Mouse (Mus musculus): Measurements from ENCODE around the gene Phactr4. TPM values are rescaled to one million over a fixed set of nuclear protein-coding genes. Genes with fewer than 3 reads are reported as not detected.

Phactr4 gene
- polyA plus RNA-seq, 1 experiment from 2014 or later: 7.6 TPM

DNA sequence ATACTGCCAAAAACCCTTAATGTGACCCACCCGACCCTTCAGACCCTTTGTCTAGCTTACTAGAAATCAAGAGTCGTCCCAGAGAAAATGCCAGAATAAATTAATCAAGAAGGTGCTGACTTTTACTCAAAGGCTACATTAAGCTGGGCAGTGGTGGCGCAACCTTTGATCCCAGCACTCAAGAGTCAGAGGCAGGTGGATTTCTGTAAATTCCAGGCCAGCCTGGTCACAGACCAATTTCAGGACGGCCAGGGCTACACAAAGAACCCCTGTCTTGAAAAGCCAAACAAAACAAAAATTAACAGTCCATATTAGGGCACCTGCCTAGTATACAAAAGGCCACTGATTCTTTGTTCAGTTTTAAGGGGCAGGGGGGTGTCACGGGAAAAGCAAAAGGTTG lies 95.8 kb downstream of the Phactr4 start:
- Histone ChIP-seq H3K27ac (ENCODE audit: low read depth, low read length) (no peak overlapping the region), H3K9me3 (ENCODE audit: control insufficient read depth, low read length) (no peaks in the 10 kb centered on the region), H3K36me3 (ENCODE audit: control insufficient read depth, insufficient read depth, low read length) (peaks cover 17% of the 10 kb centered on the region), H3K4me1 (ENCODE audit: control insufficient read depth, insufficient read depth, low read length) (peaks cover 10% of the 10 kb centered on the region), H3K27me3 (ENCODE audit: control insufficient read depth, insufficient read depth, low read length) (no peaks in the 10 kb centered on the region), H3K4me3 (ENCODE audit: low read depth, low read length) (no peak overlapping the region), H3K4me2 (ENCODE audit: low read depth, low read length) (no peak overlapping the region), H3K9ac (replicated peaks; ENCODE audit: low read depth, low read length) (no peak overlapping the region)
- no peak for ATAC-seq (ENCODE audit: low read depth)
- WGBS: 77% methylated on average over 5 of the region's 5 CpGs

DNA sequence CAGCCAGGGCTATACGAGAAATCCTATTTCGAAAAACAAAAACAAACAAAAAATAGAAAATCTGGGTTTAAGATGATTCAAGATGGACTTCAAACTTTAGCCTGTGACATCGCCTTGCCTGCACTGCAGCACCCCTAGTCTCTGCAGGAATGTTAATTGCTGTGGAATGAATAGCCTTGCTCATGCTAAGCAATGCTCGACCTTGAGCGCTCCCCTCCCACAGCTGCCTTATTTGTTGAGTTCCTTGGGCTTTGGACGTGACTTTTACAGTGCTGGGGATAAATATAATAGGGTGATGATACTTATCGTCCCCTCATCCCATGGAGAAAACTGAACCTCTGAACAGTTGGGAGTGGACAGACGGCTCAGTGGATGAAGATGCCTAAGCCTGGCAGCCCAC lies 106.6 kb downstream of the Phactr4 start:
- no peak for ATAC-seq (ENCODE audit: low read depth)
- 85% methylated on average over 8 of the region's 8 CpGs for WGBS
- peaks cover 53% of the 10 kb centered on the region; the same call in 1 of the 2 replicates for H3K36me3 ChIP-seq (ENCODE audit: control insufficient read depth, insufficient read depth, low read length)

DNA sequence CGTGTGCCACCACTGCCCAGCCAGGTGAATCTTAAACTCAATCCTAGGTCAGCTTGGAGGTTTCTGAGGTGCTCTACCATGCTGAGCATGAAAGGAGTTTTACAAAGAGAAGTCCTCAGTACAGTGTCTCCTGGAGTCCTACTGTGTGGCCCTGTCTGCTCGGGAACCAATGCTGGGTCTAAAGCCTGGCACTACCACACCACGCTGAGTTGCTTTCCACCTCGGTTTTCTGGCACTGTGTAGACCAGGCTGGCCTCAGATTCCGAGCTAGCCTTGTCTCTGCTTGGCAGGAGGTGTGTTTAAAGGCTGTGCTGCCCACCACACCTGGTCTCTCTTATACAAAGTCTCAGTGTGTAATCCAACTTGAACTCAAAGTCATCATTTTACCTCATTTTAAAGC lies 109.7 kb downstream of the Phactr4 start:
- 89% methylated on average over 5 of the region's 5 CpGs for WGBS
- ATAC-seq (ENCODE audit: low read depth): no peak
- Histone ChIP-seq H3K36me3 (ENCODE audit: control insufficient read depth, insufficient read depth, low read length) (peaks cover 50% of the 10 kb centered on the region; the same call in 1 of the 2 replicates), H3K27ac (ENCODE audit: low read depth, low read length) (no peak overlapping the region), H3K4me3 (ENCODE audit: low read depth, low read length) (no peak overlapping the region), H3K4me1 (ENCODE audit: control insufficient read depth, insufficient read depth, low read length) (peaks cover 9% of the 10 kb centered on the region), H3K9ac (replicated peaks; ENCODE audit: low read depth, low read length) (no peak overlapping the region), H3K27me3 (ENCODE audit: control insufficient read depth, insufficient read depth, low read length) (no peaks in the 10 kb centered on the region), H3K4me2 (ENCODE audit: low read depth, low read length) (no peak overlapping the region), H3K9me3 (ENCODE audit: control insufficient read depth, low read length) (no peaks in the 10 kb centered on the region)

More for the DNA sequence above, 106.6 kb downstream of the Phactr4 start:
- Histone ChIP-seq H3K4me1 (ENCODE audit: control insufficient read depth, insufficient read depth, low read length) (no peaks in the 10 kb centered on the region; the same call in 1 of the 2 replicates), H3K4me2 (ENCODE audit: low read depth, low read length) (no peak overlapping the region), H3K27ac (ENCODE audit: low read depth, low read length) (no peak overlapping the region), H3K27me3 (ENCODE audit: control insufficient read depth, insufficient read depth, low read length) (no peaks in the 10 kb centered on the region), H3K4me3 (ENCODE audit: low read depth, low read length) (no peak overlapping the region), H3K9me3 (ENCODE audit: control insufficient read depth, low read length) (no peaks in the 10 kb centered on the region), H3K9ac (replicated peaks; ENCODE audit: low read depth, low read length) (no peak overlapping the region)

DNA sequence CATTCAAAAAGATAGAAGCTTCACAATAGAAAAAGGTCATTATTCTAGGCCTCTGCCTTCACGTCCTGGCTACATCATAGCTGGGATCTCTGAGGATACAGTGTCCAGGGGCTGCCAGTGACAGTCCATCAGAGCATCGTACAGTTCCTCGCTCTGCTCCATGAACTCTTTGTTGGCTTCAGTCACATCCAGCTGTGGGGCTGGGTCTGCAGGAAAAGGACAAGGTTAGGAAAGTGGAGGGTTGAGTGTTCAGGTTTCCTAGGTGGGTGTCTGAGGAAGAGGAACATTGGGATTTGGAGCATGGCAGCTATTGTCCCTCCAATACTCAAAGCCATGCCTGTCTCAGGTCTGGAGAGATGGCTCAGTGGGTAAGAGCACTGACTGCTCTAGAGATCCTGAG lies 110.5 kb downstream of the Phactr4 start:
- WGBS: 55% methylated on average over 3 of the region's 3 CpGs
- Histone ChIP-seq H3K9me3 (ENCODE audit: control insufficient read depth, low read length) (no peaks in the 10 kb centered on the region), H3K27me3 (ENCODE audit: control insufficient read depth, insufficient read depth, low read length) (no peaks in the 10 kb centered on the region), H3K9ac (replicated peaks; ENCODE audit: low read depth, low read length) (no peak overlapping the region), H3K4me1 (ENCODE audit: control insufficient read depth, insufficient read depth, low read length) (peaks cover 9% of the 10 kb centered on the region), H3K4me3 (ENCODE audit: low read depth, low read length) (no peak overlapping the region), H3K4me2 (ENCODE audit: low read depth, low read length) (no peak overlapping the region), H3K36me3 (ENCODE audit: control insufficient read depth, insufficient read depth, low read length) (peaks cover 44% of the 10 kb centered on the region; the same call in 1 of the 2 replicates), H3K27ac (ENCODE audit: low read depth, low read length) (no peak overlapping the region)
- ATAC-seq (ENCODE audit: low read depth): no peak

DNA sequence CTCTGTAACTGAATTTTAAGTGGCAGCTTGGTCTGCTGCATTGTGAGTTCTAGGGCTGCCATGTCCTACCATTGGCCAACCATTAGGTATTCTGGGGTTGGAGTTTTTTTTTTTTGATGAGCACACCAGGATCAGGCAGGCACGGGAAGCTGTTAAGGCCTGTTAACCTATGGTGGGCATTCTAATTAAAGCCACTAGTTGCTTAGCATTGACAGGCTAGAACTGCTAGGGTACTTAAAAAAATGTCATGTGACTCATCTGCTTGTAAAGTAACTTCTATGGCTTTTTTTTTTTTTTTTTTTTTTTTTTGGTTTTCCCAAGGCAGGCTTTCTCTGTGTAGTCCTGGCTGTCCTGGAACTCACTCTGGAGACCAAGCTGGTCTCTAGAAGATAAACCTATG lies 111.1 kb downstream of the Phactr4 start:
- WGBS: 22% methylated on average over 1 of the region's 1 CpGs
- peaks cover 38% of the 10 kb centered on the region; the same call in 1 of the 2 replicates for H3K36me3 ChIP-seq (ENCODE audit: control insufficient read depth, insufficient read depth, low read length)
- H3K27ac ChIP-seq (ENCODE audit: low read depth, low read length): no peak overlapping the region
- ATAC-seq (ENCODE audit: low read depth): no peak
- H3K27me3 ChIP-seq (ENCODE audit: control insufficient read depth, insufficient read depth, low read length): no peaks in the 10 kb centered on the region
- H3K9me3 ChIP-seq (ENCODE audit: control insufficient read depth, low read length): no peaks in the 10 kb centered on the region
- H3K4me1 ChIP-seq (ENCODE audit: control insufficient read depth, insufficient read depth, low read length): peaks cover 9% of the 10 kb centered on the region
- H3K4me2 ChIP-seq (ENCODE audit: low read depth, low read length): no peak overlapping the region
- H3K9ac ChIP-seq (replicated peaks; ENCODE audit: low read depth, low read length): no peak overlapping the region
- H3K4me3 ChIP-seq (ENCODE audit: low read depth, low read length): no peak overlapping the region

DNA sequence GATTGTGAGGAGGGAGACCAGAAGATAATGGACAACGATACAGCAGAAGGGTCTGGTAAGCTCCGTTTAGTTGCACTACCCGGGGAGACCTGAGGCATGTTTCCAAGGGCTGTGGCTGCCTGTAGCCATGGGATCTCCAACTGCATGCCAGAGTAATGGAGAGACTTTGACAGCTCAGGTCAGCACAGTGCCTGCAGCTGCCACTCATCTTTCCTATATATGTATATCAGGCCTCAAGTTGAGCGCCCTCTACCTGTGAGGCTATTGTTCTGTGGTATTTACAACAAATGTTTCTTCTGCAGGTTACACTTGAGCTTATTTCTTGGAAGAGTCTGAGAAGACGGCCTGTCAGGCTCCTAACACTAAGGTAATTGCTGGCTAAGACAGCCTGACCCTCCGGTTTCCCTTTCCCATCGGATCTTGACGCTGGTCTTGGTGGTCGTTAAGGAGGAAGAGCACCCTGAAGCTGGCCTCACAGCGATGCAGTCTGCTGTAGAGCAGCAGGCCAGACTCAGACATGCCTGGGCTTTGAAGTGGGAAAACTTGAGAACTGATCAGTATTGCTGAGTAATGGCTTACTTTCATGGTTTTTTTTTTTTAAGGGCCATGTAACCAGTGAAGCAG lies 112.3 kb downstream of the Phactr4 start:
- H3K4me1 ChIP-seq (ENCODE audit: control insufficient read depth, insufficient read depth, low read length): peaks cover 9% of the 10 kb centered on the region
- peak overlapping the region; percentile 98 for H3K9ac ChIP-seq (replicated peaks; ENCODE audit: low read depth, low read length)
- H3K9me3 ChIP-seq (ENCODE audit: control insufficient read depth, low read length): no peaks in the 10 kb centered on the region
- H3K27ac ChIP-seq (ENCODE audit: low read depth, low read length): peak overlapping the region; percentile 95; the same call in 1 of the 2 replicates
- H3K36me3 ChIP-seq (ENCODE audit: control insufficient read depth, insufficient read depth, low read length): peaks cover 37% of the 10 kb centered on the region; the same call in 1 of the 2 replicates
- peak overlapping the region; percentile 71 for H3K4me3 ChIP-seq (ENCODE audit: low read depth, low read length)
- ATAC-seq (ENCODE audit: low read depth): 0 out of 2 replicates have a peak, but pooled peaks have one; percentile 14
- 27% methylated on average over 10 of the region's 10 CpGs for WGBS
- H3K27me3 ChIP-seq (ENCODE audit: control insufficient read depth, insufficient read depth, low read length): no peaks in the 10 kb centered on the region
- peak overlapping the region; percentile 72 for H3K4me2 ChIP-seq (ENCODE audit: low read depth, low read length)

DNA sequence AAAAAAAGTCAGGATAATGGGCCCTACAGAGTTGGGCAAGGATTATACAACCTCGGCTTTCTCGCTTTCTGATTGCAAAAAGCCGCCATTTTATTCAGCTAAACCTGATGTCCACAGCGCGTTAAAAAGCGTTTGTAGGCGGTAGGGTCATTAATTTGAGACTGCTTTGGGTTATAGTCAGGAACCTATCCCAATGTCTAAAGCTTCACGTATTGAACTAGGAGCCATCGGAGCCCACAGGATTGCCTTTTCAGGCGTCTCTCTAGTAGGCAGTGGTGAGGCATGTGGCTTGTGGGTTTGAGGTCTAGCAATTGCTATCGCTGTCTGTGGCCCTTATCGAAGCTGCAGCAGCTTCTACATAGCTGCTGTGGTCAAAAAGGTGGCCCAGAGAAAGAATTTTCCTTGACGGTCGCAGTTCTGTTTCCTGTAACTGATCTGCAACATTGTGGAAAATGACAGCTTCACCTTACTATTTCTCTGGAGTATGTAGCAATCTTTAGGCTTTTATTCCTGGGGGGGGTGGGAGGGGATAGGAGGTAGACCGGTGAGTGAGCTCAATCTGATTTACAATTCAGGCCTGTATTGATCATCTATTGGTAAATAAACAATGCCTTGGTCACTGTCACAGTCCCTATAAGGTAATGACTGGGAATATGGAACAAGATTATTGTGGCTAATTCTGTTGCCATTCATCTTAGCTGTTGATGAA lies 113.0 kb downstream of the Phactr4 start:
- H3K4me1 ChIP-seq (ENCODE audit: control insufficient read depth, insufficient read depth, low read length): peaks cover 9% of the 10 kb centered on the region
- no peaks in the 10 kb centered on the region for H3K9me3 ChIP-seq (ENCODE audit: control insufficient read depth, low read length)
- 0 out of 2 replicates have a peak, but pooled peaks have one; percentile 10 for ATAC-seq (ENCODE audit: low read depth)
- peak overlapping the region; percentile 95 for H3K27ac ChIP-seq (ENCODE audit: low read depth, low read length)
- H3K4me3 ChIP-seq (ENCODE audit: low read depth, low read length): peak overlapping the region; percentile 71
- no peaks in the 10 kb centered on the region for H3K27me3 ChIP-seq (ENCODE audit: control insufficient read depth, insufficient read depth, low read length)
- H3K36me3 ChIP-seq (ENCODE audit: control insufficient read depth, insufficient read depth, low read length): peaks cover 37% of the 10 kb centered on the region; the same call in 1 of the 2 replicates
- H3K9ac ChIP-seq (replicated peaks; ENCODE audit: low read depth, low read length): peak overlapping the region; percentile 98
- H3K4me2 ChIP-seq (ENCODE audit: low read depth, low read length): peak overlapping the region; percentile 72
- WGBS: under 1% methylated on average over 15 of the region's 15 CpGs

DNA sequence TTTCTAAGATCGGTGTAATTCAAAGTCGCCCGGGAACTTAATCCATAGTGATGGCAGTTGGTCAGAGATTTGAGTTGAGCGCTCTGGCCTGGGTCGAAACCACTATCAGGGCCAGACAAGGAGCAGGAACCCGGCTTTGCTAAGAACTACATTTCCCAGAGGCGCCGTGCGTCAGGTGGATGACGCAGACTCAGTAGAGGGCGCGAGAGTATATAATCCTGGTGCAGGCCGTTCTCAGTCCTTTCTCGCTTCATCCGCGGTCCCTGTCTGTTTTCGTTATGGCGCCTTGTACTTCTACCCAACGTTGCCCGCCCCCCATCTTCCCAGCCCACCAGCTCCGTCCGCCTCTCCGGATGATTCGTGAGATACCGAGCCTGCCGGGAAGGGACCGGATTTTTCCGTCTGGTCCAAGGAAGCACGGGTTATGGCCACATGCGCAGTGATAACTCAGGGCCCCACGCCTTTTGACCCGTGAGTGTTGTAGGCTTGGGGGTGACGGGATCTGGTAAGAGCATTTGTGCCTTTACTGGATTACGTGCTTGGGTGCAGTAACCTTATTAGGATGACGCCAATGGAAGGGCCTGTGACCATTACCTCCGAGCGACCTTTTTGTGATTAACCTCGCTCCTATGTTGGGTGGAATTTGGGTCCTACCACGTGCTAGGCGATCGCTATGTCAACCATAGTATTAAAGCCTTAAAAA lies 113.7 kb downstream of the Phactr4 start:
- peaks cover 30% of the 10 kb centered on the region; the same call in 1 of the 2 replicates for H3K36me3 ChIP-seq (ENCODE audit: control insufficient read depth, insufficient read depth, low read length)
- peak overlapping the region; percentile 95 for H3K27ac ChIP-seq (ENCODE audit: low read depth, low read length)
- peak overlapping the region; percentile 72 for H3K4me2 ChIP-seq (ENCODE audit: low read depth, low read length)
- ATAC-seq (ENCODE audit: low read depth): peak; percentile 94
- H3K4me3 ChIP-seq (ENCODE audit: low read depth, low read length): peak overlapping the region; percentile 71
- H3K27me3 ChIP-seq (ENCODE audit: control insufficient read depth, insufficient read depth, low read length): no peaks in the 10 kb centered on the region
- WGBS: under 1% methylated on average over 41 of the region's 41 CpGs
- no peaks in the 10 kb centered on the region for H3K9me3 ChIP-seq (ENCODE audit: control insufficient read depth, low read length)
- H3K9ac ChIP-seq (replicated peaks; ENCODE audit: low read depth, low read length): peak overlapping the region; percentile 98
- H3K4me1 ChIP-seq (ENCODE audit: control insufficient read depth, insufficient read depth, low read length): peaks cover 9% of the 10 kb centered on the region
